Mouse (Mus musculus) liver, adult 2 months (tissue): ENCODE data around the gene 9230112D13Rik.

Experiments used
- CTCF ChIP-seq: fragments of 200-500 bp; IDR thresholded peaks from 2 replicates; pipeline ENCODE4 v1.5.1; 2011; ENCODE audit warnings: low read depth, low read length, control low read depth
- POLR2A ChIP-seq: fragments of 200-500 bp; IDR thresholded peaks from 2 replicates; pipeline ENCODE4 v1.6.1; 2011; ENCODE audit warnings: low read length, control low read depth; ENCODE audit not compliant: insufficient read depth; ENCODE audit errors: extremely low read depth

DNA sequence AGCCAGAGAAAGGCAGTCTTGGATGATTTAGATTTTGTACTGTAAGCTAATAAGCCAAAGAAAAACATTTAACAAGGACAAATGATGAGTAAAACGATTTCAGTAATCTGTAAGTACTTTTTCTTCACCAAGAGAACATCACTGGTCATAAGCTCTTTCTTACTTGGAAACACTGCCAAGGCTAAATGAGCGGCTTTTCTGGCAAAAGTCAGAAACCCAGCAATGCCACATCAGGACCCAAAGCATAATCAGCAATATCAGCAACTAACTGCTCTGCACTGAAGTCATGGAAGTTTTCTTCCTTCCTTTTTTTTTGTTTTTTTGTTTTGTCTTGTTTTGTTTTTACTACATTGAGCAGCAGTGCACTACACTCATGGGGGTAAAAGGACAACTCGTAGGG lies 25.3 kb downstream of the 9230112D13Rik start:
- TF ChIP-seq POLR2A: no peak
- no peak for TF ChIP-seq CTCF
